Mouse (Mus musculus) cerebellum, adult 2 months (tissue): ENCODE measurements around the gene Cdkl4. TPM values are rescaled to one million over a fixed set of nuclear protein-coding genes. Genes with fewer than 3 reads are reported as not detected.

ENCODE experiments used
- DNase-seq, 2 experiments: peaks; one replicate each; pipeline ENCODE4 v3.0.0; 2021
- H3K27ac ChIP-seq: fragments of 200-500 bp; 2 replicates; pipeline ENCODE4 v1.5.1; 2012; ENCODE audit warnings: low read length, control low read depth, inconsistent platforms; ENCODE audit not compliant: insufficient read depth
- H3K27me3 ChIP-seq: fragments of 200-500 bp; 2 replicates; pipeline ENCODE4 v1.6.1; 2012; ENCODE audit warnings: inconsistent platforms, mild to moderate bottlenecking, low read length, moderate library complexity; ENCODE audit not compliant: control insufficient read depth, insufficient read depth
- H3K4me1 ChIP-seq: fragments of 200-500 bp; 2 replicates; pipeline ENCODE4 v1.6.1; 2011; ENCODE audit warnings: low read length; ENCODE audit not compliant: control insufficient read depth, insufficient read depth
- H3K4me3 ChIP-seq: fragments of 200-500 bp; replicated peaks from 2 replicates; pipeline ENCODE3; 2011; ENCODE audit warnings: mild to moderate bottlenecking, low read depth, low read length, control low read depth; ENCODE audit not compliant: insufficient read depth
- CTCF ChIP-seq: fragments of 200-500 bp; IDR thresholded peaks from 2 replicates; pipeline ENCODE4 v1.5.1; 2011; ENCODE audit warnings: low read depth, mild to moderate bottlenecking, control low read depth, low read length, moderate library complexity, borderline replicate concordance; ENCODE audit not compliant: insufficient read depth
- POLR2A ChIP-seq: fragments of 200-500 bp; IDR thresholded peaks from 2 replicates; pipeline ENCODE4 v1.6.1; 2011; ENCODE audit warnings: low read length, control low read depth, borderline replicate concordance; ENCODE audit not compliant: insufficient read depth
- WGBS: fragments of 180-500 bp; shearing (Covaris S2); methylation state at CpG from one replicate; pipeline ENCODE4 v1.1.7; 2018; 5-methylcytosine and 5-hydroxymethylcytosine counted together
- polyA plus RNA-seq: library from polyadenylated mRNA; depleted of rRNA; stranded (reverse); fragments of >200 nt; gene quantifications from 2 replicates; pipeline ENCODE4 v1.2.3, GENCODE M21; 2012

Cdkl4 gene
- polyA plus RNA-seq, 1 experiment: 1.3 TPM

DNA sequence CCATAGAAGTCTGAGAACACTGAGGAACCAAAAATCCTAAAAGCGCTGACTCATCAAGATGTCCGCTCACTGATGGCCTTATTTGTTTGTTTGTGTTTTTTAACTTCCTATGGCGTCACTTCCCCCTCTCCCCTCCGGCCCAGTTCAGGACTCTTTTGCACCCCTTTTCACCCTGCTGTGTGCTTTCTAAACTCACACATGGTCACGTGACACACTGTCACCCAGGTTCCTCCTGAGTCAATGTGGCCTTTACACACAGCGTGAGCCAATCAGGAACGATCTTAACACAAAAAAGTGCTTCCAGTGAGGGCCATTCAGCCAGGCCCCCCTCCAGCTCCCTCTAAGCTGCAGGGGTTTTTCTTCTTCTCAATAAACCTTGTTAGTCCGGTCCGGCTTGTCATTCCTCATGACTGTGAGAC lies 80.4 kb downstream of the Cdkl4 start:
- Histone ChIP-seq H3K27me3 (no peaks in the 10 kb centered on the region), H3K27ac (no peak overlapping the region), H3K4me1 (no peaks in the 10 kb centered on the region), H3K4me3 (no peak overlapping the region)
- 48% methylated on average over 9 of the region's 9 CpGs for WGBS
- no peak for DNase-seq
- TF ChIP-seq POLR2A (no peak), CTCF (no peak)

DNA sequence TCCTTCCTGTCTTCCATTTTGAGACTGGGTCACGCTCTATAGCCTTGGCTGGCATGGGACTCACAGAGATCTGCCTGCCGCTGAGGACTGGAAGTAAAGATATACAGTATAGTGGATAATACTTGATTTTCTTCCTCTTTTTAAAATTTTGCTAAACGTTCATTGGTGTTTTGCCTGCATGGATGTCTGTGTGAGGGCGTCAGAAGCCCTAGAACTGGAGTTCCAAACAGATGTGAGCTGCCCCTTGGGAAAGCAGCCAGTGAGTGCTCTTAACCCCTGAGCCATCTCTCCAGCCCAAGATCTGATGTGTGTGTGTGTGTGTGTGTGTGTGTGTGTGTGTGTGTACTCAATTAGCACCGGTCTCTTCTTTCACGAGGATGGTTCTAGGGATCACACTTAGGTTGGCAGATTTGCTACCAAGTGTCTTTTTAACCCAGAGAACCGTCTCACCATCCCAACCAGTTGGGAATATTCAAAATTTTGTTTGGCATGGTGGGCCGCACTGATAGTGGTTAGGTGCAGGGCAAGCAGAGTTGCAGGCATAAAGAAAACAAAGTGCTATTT lies 80.9 kb downstream of the Cdkl4 start:
- no peaks in the 10 kb centered on the region for H3K27me3 ChIP-seq
- TF ChIP-seq CTCF: no peak
- TF ChIP-seq POLR2A: no peak
- no peak for DNase-seq
- H3K4me3 ChIP-seq: no peak overlapping the region
- no peak overlapping the region for H3K27ac ChIP-seq
- WGBS: 85% methylated on average over 8 of the region's 8 CpGs
- H3K4me1 ChIP-seq: no peaks in the 10 kb centered on the region

DNA sequence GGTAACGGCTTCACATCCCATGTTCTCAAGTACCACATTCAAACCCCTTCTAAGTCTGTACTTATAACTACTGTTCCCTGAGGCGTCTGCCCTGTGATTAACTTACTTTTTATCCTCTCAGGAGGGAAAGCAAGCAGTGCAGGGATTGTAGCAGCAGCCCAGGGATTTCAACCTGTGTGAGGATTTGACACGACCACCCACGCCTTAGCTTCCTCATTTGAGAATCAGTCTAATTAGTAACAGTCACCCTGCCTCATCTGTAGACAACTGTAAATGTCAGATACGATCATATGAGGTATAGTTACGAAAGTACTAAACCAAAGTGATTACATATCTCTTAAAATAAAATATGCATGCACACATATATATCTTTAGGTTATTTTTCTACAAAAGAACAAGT lies 81.4 kb downstream of the Cdkl4 start:
- WGBS: 87% methylated on average over 6 of the region's 6 CpGs
- no peak for DNase-seq
- Histone ChIP-seq H3K4me1 (no peaks in the 10 kb centered on the region), H3K27ac (no peak overlapping the region), H3K4me3 (no peak overlapping the region), H3K27me3 (no peaks in the 10 kb centered on the region)
- no peak for TF ChIP-seq POLR2A
- no peak for TF ChIP-seq CTCF

DNA sequence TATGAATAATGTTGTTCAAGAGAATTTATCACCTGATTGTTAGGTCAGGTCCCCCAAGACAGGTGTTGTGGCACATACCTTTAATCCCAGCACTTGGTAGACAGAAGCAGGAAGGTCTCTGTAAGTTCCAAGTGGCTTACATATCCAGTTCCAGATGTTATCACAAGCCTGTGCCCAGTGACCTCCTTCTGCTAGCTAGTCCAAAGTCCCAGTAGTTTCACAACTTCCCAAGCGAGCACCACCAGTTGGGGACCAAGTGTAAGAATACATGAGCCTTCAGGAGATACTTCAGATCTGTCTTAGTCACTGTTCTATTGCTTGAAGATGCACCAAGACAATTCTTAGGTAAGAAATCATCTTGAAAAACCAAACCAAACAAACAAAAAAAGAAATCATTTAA lies 83.7 kb downstream of the Cdkl4 start:
- Histone ChIP-seq H3K27ac (no peak overlapping the region), H3K4me3 (no peak overlapping the region), H3K4me1 (no peaks in the 10 kb centered on the region), H3K27me3 (no peaks in the 10 kb centered on the region)
- no peak for TF ChIP-seq CTCF
- no peak for TF ChIP-seq POLR2A
- DNase-seq: no peak
- WGBS: 68% methylated on average over 1 of the region's 1 CpGs

DNA sequence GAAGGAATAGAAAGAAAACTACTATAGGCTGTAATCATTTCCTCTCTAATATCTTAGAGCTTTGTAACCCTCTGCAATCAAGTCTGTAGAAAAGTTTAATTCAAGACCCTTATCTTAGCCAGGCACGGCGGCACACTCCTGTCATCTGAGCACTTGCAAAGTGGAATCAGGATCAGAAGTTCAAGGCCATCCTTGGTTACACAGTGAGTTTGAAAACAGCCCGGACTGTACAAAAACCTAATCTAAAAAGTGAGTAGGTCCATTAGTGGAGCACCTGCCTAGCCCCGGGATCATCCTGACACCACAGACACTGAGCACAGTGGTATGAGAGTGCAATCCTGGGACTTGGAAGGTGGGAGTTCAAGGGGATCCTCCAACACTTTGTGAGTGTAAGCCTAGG lies 84.8 kb downstream of the Cdkl4 start:
- Histone ChIP-seq H3K27me3 (no peaks in the 10 kb centered on the region), H3K27ac (no peak overlapping the region), H3K4me3 (no peak overlapping the region), H3K4me1 (no peaks in the 10 kb centered on the region)
- WGBS: 94% methylated on average over 4 of the region's 4 CpGs
- DNase-seq: no peak
- TF ChIP-seq CTCF: no peak
- no peak for TF ChIP-seq POLR2A

DNA sequence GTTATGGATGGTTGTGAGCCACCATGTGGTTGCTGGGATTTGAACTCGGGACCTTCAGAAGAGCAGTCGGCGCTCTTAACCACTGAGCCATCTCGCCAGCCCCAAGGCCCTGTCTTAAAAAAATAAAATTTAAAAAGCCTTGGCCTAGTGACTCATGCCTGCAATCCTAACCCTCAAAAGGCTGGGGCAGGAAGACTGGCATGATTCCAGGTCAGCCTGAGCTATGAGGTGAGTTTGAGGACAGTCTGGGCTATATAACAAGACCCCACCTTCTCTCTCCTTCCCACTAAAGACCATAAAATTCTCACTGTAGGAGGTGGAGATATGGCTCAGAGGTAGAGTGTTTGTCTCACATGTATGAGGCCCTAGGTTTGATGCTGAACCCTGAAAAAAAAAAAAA lies 85.3 kb downstream of the Cdkl4 start:
- TF ChIP-seq CTCF (no peak), POLR2A (no peak)
- 91% methylated on average over 4 of the region's 4 CpGs for WGBS

DNA sequence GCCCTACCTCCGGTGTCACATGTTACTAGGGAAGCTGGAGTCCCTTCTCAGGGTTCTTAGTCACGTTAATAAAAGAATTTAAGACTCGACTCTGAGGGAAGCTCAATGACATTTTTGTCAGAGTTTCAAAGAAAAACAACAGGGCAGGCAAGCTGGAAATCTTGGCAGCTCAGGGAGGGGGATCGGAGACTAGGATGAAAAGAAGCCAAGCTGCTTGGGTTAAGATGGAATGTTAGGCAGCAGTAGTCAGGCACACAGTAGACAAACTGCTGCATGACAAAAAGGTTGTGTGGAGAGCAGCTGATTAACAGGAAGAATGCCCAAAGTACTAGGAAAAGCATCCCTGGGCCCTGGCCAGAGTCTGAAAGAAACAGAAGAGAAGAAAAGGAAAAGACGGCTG lies 87.4 kb downstream of the Cdkl4 start:
- DNase-seq: no peak
- WGBS: 36% methylated on average over 5 of the region's 5 CpGs
- H3K27me3 ChIP-seq: no peaks in the 10 kb centered on the region
- H3K27ac ChIP-seq: no peak overlapping the region
- H3K4me1 ChIP-seq: no peaks in the 10 kb centered on the region
- TF ChIP-seq CTCF (no peak), POLR2A (no peak)
- H3K4me3 ChIP-seq: no peak overlapping the region

More for the DNA sequence above, 85.3 kb downstream of the Cdkl4 start:
- Histone ChIP-seq H3K4me1 (no peaks in the 10 kb centered on the region), H3K27ac (no peak overlapping the region), H3K27me3 (no peaks in the 10 kb centered on the region), H3K4me3 (no peak overlapping the region)
- DNase-seq: no peak

DNA sequence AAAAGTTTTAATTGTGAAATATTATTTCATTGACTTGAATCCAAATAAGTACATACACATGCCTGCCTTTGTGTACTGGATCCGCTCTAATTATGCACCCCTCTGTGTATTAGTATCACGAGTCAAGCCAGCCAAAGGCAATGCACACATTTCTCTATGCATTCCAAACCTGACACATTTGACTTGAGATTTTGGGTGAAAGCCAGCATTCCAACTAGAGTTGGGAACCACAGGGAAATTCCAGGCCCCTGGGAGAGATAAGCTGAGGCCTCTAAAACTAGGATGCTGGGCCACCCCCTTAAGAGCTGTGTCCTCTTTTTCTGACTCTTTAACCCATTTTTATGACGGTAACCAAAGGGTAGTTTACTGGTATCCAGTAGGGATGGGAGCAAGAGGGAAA lies 88.7 kb downstream of the Cdkl4 start:
- Histone ChIP-seq H3K27me3 (no peaks in the 10 kb centered on the region), H3K27ac (no peak overlapping the region), H3K4me1 (no peaks in the 10 kb centered on the region), H3K4me3 (no peak overlapping the region)
- WGBS: 36% methylated on average over 3 of the region's 3 CpGs
- no peak for TF ChIP-seq CTCF
- no peak for TF ChIP-seq POLR2A
- DNase-seq: no peak
